Mouse (Mus musculus) skeletal muscle tissue, postnatal 0 days (tissue): ENCODE results near the gene Mest. TPM values are rescaled to one million over a fixed set of nuclear protein-coding genes. Genes with fewer than 3 reads are reported as not detected.
A peak's percentile ranks its signal among the peaks of the same experiment; 100 is the strongest.

Experiments
- microRNA counts: library from miRNA; unstranded; fragments of <30 nt; microRNA quantifications from one replicate; lab custom pipeline; 2015
- microRNA-seq, 2 experiments: library from miRNA; unstranded; fragments of <30 nt; microRNA quantifications; one replicate each; pipeline ENCODE4; 2016
- polyA plus RNA-seq: library from polyadenylated mRNA; unstranded; fragments of >200 nt; fragmentation: Nextera tagmentation; extraction: Ambion mirVana; gene quantifications from 2 replicates; pipeline ENCODE4 v1.2.1, GENCODE M21; 2015

Mest gene
- 855 and 1,001 TPM in 2 replicates for polyA plus RNA-seq

DNA sequence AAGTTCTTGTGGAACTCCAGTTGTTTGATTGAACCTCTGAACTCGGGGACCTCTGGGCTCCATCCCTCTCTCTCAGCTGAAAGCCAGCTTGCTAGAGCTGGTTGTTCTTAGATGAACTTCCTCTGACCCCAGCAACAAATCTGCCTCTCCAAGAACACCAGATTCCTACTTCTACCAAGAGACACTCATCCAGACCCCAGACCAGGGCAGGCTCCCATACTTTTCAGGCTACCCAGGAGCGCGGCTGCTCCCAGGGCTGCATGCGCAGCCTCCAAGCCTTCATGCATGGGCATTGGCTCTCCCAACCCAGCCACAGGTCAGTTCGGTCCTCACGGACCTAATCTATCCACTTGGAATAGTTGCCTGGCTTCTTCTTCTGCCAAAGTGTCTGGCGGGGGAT lies at the start of gene Mest:
Gene Mest, plus strand, starts transcription at position 217 of the 400 bp plus-strand sequence.

DNA sequence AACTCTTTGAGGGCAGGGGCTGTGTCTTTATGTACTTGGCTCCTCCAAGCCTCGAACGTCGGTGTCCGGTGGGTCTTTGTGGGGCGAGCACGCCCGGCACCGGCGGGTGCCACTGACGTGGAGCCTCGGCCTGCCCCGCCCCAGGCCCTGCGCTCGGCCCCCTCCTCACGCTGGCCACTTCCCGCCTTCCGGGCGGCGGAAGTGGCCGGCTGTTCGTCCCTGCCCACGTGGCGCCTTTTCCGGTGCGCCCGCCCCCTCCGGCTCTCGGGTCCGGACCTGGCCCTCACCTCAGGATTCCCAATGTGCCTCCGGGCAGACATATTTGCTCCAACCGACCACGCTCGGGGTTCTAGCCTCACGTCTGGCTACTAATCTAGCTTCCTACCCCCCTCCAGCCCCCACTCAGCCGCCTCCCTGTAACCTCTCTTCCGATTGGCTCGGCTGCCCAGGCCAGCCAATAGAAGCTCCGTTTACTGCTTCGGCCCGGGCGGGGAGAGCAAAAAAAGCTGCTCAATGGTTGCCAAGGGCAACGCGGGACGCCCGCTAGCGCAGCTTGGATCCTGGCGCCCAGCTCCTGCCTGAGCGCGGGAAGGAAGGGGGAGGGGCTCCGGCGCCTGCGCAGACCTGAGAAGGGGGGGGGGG lies 29.9 kb upstream of the Mest start, which contains the start of gene Cep41:
Gene Cep41, minus strand, starts transcription at position 400 of the 642 bp plus-strand sequence.

MicroRNAs encoded within 50 kb of the gene (microRNA counts, 519-probe panel; counts per million panel counts)
- microRNA mmu-miR-335-3p (lab: Ali Mortazavi, UCI) = 2,992 counts per million, percentile 72 among the panel's probes with 10 or more counts
- 6,388 counts per million, percentile 93 among the panel's probes with 10 or more counts for microRNA mmu-miR-335-5p (lab: Ali Mortazavi, UCI)

Small RNA genes within 50 kb of the gene (microRNA-seq; reads per million reads assigned to microRNA genes)
- 43,852 to 49,860 reads per million in 2 experiments for gene Mir335

Other genes with a start within 250 kb of the Mest start
- 11.5 and 11.6 TPM in 2 replicates for gene Tmem209, start 213.8 kb upstream of the Mest start, polyA plus RNA-seq
- gene Ssmem1, start 213.7 kb upstream of the Mest start, polyA plus RNA-seq = 0.17 TPM in 1 of 2 replicates, not detected in the other
- gene Cpa2, start 182.0 kb upstream of the Mest start, polyA plus RNA-seq = 5.4 and 6.1 TPM in 2 replicates
- gene Cpa4, start 155.2 kb upstream of the Mest start, polyA plus RNA-seq = 1.2 and 3.9 TPM in 2 replicates
- 1.5 and 1.7 TPM in 2 replicates for gene Cpa5, start 112.5 kb upstream of the Mest start, polyA plus RNA-seq
- gene Cpa1, start 84.3 kb upstream of the Mest start, polyA plus RNA-seq = 0.89 and 1.1 TPM in 2 replicates
- gene Cep41, start 29.8 kb upstream of the Mest start, polyA plus RNA-seq = 37.5 and 42.3 TPM in 2 replicates
- 16.2 and 19.2 TPM in 2 replicates for gene Copg2, start 173.2 kb downstream of the Mest start, polyA plus RNA-seq
- 0.18 and 0.38 TPM in 2 replicates for gene Tsga13, start 192.0 kb downstream of the Mest start, polyA plus RNA-seq
- 12.2 and 13.1 TPM in 2 replicates for gene Klf14, start 235.5 kb downstream of the Mest start, polyA plus RNA-seq